Mouse (Mus musculus): ENCODE data around the gene Tapt1. TPM values are rescaled to one million over a fixed set of nuclear protein-coding genes. Genes with fewer than 3 reads are reported as not detected.
"Not testable (repeated sequence)": the region's sequence is repeated elsewhere in the genome, so short reads cannot be mapped to it uniquely, and the experiment has no call there.

Tapt1 gene
- total RNA-seq, 2 experiments from 2014 or later: 45.8 to 48.3 TPM

DNA sequence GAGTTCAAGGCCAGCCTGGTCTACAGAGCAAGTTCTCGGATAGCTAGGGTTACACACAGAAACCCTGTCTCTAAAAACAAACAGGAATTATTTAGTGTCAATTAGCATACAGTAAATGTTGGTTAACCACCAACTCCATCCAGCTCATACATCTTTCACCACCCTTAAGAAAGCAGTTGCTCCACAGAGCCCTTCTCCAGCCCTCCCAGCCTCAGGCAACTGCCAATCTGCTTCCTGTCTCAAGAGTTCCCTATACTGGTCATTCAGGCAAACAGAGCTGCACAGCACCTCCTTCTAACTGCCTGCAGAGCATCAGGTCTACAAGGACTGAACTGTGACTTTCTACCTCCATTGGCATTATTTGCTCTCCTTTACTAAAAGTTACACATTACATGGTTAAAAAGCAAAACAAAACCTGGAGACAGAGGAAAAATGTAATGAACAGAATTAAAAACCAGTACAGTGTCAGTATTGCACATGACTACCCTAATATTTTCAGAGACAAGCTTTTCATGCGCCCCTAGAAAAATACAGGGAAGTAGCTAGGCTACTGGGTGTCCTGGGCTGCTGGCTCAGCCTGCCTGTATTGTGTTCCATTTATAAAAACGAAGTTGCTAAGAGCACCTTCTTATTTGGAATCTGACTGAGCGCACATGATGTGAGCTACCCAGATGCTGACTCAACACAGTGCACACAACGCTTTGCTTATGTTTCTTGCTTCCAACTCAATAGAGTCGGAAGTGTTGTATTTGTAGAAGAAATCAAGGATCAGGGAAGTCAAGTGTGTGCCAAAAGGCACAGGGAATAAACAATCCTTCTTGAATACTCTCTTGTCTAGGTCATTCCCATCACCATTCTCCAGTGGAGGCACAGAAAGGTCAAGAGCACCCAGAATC is 79.7 kb downstream of the Tapt1 start:
- DNase-seq (ENCODE audit: low spot score in 2 of 2): no peak

DNA sequence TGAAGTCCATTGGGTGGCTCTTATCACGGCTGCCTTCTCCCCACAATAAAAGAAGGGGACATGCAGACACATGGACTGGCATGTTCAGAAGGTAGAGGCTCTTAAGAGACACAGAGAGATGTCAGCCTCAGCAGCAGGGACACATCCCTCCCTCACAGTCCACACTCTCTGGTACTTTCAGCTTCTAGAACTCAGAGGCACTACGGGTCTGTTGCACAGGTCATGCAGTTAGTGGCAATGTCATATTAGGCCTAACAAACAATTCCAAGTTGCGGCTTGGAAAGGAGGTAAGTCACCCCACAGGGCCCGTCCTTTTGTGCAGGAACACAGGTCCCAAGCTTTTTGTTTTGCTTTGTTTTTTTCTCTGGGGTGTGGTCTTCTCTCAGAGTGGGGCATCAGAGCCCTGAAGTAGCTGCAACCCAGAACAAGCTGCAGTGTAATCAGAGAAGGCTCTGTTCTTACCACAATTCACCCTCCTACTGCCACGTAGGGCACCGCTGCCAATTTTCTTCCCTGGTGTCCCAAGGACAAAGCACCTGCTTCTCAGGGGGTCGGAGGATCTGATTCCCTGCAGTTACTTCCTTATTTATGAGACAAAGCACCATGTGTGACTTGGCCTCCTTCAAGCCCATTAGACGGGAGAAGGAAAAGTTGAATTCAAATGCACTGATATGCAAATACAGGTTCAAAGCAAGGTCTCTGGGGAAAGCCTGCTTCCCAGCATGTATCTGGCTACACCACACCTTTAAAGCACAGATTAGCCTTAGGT is 82.8 kb downstream of the Tapt1 start:
- no peak for DNase-seq (ENCODE audit: low spot score in 2 of 2)

DNA sequence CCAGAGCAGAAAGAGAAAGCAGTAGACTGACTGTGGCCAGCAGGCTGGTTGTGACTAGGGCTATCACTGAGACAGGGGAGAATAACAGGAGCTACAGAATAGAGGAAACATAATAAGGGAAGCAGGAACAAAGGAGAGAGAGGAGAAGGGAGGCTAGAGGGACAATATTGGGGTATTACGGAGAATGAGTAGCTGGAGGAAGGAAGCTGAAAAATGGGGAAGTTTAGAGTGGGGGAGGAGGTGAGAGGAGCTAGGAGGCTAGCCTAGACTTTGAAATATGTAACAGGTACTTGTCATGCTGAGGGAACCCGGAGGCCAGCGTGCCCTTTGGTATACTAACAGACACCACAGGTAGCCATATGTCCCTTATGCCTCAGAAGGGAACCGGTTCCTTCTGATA is 98.9 kb downstream of the Tapt1 start:
- no peak for DNase-seq (ENCODE audit: low spot score in 2 of 2)

DNA sequence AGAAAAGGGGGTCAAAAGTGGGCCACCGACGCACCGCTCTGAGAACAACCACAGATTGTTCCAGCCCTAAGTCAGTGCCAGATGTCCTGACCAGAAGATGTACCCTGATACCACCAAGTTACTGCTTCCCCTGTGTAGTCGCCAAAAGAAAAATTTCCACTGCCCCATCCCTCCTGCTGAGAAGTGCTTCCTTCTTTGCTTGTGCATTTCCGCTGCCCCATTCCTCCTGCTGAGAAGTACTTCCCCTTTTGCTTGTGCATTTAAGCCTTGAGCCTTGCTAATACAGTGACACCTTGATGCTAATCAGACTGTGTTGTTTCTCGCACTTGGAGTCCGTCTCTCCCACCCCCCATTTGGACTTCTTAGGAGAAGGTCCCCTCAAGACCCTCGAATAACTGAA is 99.9 kb downstream of the Tapt1 start:
- not testable (repeated sequence) for DNase-seq (ENCODE audit: low spot score in 2 of 2)

Other genes starting within 250 kb of the Tapt1 start
- gene Fgfbp1, start 244.8 kb downstream of the Tapt1 start, total RNA-seq (2021): under 1 TPM in 1 of 2 experiments, not detected in 1; 0.56 TPM
- 10 to 100 TPM; 10.2 to 18.4 TPM for gene Prom1, start 124.6 kb downstream of the Tapt1 start, total RNA-seq (2021)

All from adrenal gland, postnatal 4 days (tissue).